ENCODE assay signal across 25 mouse cellular contexts in the genomic region with DNA sequence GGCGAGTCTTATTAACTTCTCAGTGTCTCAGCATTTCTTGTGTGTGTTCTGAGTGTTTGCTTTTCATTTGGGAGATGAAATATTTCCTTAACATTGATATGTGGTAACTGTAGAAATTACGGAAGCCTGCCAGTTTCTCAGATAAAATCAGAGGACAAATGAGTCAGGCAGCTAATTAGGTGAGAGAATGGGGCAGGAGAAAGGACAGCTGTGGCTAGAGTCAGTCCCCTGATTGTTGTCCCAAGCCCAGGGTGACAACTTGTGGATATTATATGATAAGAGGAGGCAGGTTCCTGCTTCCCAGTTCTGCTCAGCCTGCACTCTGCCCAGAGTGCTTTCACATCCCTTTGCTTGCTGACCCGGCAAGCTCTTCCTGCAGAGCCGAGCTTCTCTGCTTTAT.
"Had no signal": no experiment of that assay in that cellular context is flagged by ENCODE, and none has a peak within 500 bp of the region (broad histone marks: within the 10 kb centered on the region; RNA-seq: fewer than 3 reads in every experiment).

No protein-coding gene starts in this region.

- DNase-seq: gastrocnemius, postnatal 14 days; gastrocnemius, postnatal 36 days; heart, adult 11 months; heart, adult 2 months; heart, postnatal 14 days; heart, postnatal 36 days; kidney, adult 11 months; kidney, adult 2 months; kidney, adult 9 months; kidney, postnatal 14 days; kidney, postnatal 36 days; layer of hippocampus, adult 9-11 months; layer of hippocampus, postnatal 36 days; left cerebral cortex, postnatal 4 days had no signal

- H3K9ac ChIP-seq: heart, embryonic 13.5 days; heart, embryonic 15.5 days; hindbrain, embryonic 13.5 days; hindbrain, embryonic 15.5 days; kidney, embryonic 15.5 days; limb, embryonic 13.5 days; limb, embryonic 15.5 days had no signal

- H3K27me3 ChIP-seq: heart, embryonic 13.5 days; heart, embryonic 15.5 days; hindbrain, embryonic 13.5 days; hindbrain, embryonic 15.5 days; kidney, embryonic 15.5 days; limb, embryonic 13.5 days; limb, embryonic 15.5 days had no signal

- ATAC-seq: hindbrain, postnatal 0 days; intestine, embryonic 16.5 days had no signal

- H3K9me3 ChIP-seq: heart, embryonic 13.5 days; heart, embryonic 15.5 days; hindbrain, embryonic 13.5 days; hindbrain, embryonic 15.5 days; kidney, embryonic 15.5 days; limb, embryonic 13.5 days; limb, embryonic 15.5 days had no signal

- H3K4me1 ChIP-seq: heart, embryonic 15.5 days; hindbrain, embryonic 13.5 days; kidney, embryonic 15.5 days; limb, embryonic 13.5 days; limb, embryonic 15.5 days had no signal

- H3K4me2 ChIP-seq: heart, embryonic 11.5 days; heart, embryonic 13.5 days; heart, embryonic 15.5 days; hindbrain, embryonic 13.5 days; hindbrain, embryonic 15.5 days; kidney, embryonic 15.5 days; limb, embryonic 13.5 days; limb, embryonic 15.5 days had no signal

- H3K27ac ChIP-seq: heart, adult 2 months; heart, embryonic 13.5 days; heart, embryonic 15.5 days; hindbrain, embryonic 13.5 days; hindbrain, embryonic 15.5 days; hindbrain, postnatal 0 days; kidney, embryonic 15.5 days; kidney, postnatal 0 days; limb, embryonic 13.5 days; limb, embryonic 15.5 days had no signal

- H3K4me3 ChIP-seq: heart, adult 2 months; heart, embryonic 13.5 days; heart, embryonic 15.5 days; hindbrain, embryonic 13.5 days; hindbrain, embryonic 15.5 days; kidney, embryonic 15.5 days; limb, embryonic 13.5 days; limb, embryonic 15.5 days had no signal

- H3K36me3 ChIP-seq: heart, embryonic 13.5 days; heart, embryonic 15.5 days; hindbrain, embryonic 13.5 days; hindbrain, embryonic 15.5 days; kidney, embryonic 15.5 days; limb, embryonic 13.5 days; limb, embryonic 15.5 days had no signal
